Mouse (Mus musculus) bone marrow, adult 2 months (tissue): ENCODE results near the gene Gprc5c.

Experiments used
- CTCF ChIP-seq: fragments of 200-500 bp; IDR thresholded peaks from 2 replicates; pipeline ENCODE4 v1.5.1; 2011; ENCODE audit warnings: low read length, control low read depth; ENCODE audit not compliant: control insufficient read depth, insufficient read depth
- POLR2A ChIP-seq: fragments of 200-500 bp; IDR thresholded peaks from 2 replicates; pipeline ENCODE4 v1.6.1; 2011; ENCODE audit warnings: low read depth, mild to moderate bottlenecking, control low read depth, low read length, borderline replicate concordance; ENCODE audit not compliant: control insufficient read depth

DNA sequence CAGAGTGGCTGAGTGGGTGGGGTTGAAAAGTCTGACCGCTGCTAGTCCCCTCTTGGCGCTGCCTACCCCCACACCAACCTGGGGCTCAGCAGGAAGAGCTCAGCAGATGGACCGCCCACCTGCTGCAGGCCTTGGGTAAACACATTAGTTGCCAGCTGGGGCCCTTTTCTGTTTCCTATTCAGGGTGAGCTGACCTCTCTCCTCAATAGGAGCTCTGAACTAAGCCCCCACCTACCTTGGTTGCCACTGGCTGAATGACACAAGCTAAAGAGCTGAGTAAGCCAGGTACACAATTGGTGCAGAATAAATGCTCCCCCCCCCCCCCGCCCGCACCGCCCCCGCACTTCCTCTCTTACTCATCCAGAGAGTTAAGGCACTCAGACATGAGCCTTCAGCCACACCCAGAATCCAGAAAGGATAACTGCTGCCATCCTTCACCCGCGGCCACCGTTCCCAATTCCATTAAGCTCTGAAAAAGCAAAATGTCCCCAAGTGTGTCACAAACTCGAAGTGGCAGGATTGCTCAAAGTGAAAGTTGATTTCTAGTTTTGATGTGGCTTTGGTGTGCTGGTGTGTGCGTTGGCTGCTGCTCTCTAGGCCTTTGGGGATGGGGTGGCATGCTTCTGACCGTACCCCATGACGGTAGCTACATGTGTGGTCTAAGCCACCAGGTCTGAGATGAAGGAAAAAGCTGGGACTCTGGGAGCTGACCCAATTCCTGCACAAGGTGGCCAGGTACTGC is 43.1 kb upstream of the Gprc5c start:
- no peak for TF ChIP-seq POLR2A
- no peak for TF ChIP-seq CTCF
